Mouse (Mus musculus) midbrain, embryonic 16.5 days (tissue): ENCODE results near the gene Prn. TPM values are rescaled to one million over a fixed set of nuclear protein-coding genes. Genes with fewer than 3 reads are reported as not detected.
A peak's percentile ranks its signal among the peaks of the same experiment; 100 is the strongest.

Experiments
- ATAC-seq: fragments of 200-750 bp; cut with Nextera tagmentation; 2 replicates; pipeline ENCODE4 v1.8.0; 2017; ENCODE audit warnings: moderate TSS enrichment
- H3K27ac ChIP-seq: fragments of 300-500 bp; sonication (generic); 2 replicates; pipeline ENCODE4 v1.5.1; 2014; ENCODE audit warnings: mild to moderate bottlenecking, low read length, mixed read lengths
- H3K27me3 ChIP-seq: fragments of 300-500 bp; sonication (generic); 2 replicates; pipeline ENCODE4 v1.6.1; 2014; ENCODE audit warnings: low read depth, low read length, mixed read lengths; ENCODE audit not compliant: control insufficient read depth, insufficient read depth
- H3K36me3 ChIP-seq: fragments of 300-500 bp; sonication (generic); 2 replicates; pipeline ENCODE4 v1.6.1; 2014; ENCODE audit warnings: mild to moderate bottlenecking, low read length, moderate library complexity, mixed read lengths; ENCODE audit not compliant: control insufficient read depth, insufficient read depth
- H3K4me1 ChIP-seq: fragments of 300-500 bp; sonication (generic); 2 replicates; pipeline ENCODE4 v1.6.1; 2014; ENCODE audit warnings: mild to moderate bottlenecking, low read length, mixed read lengths; ENCODE audit not compliant: control insufficient read depth, insufficient read depth
- H3K4me2 ChIP-seq: fragments of 300-500 bp; sonication (generic); 2 replicates; pipeline ENCODE4 v1.6.1; 2014; ENCODE audit warnings: mild to moderate bottlenecking, low read length, mixed read lengths
- H3K4me3 ChIP-seq: fragments of 300-500 bp; sonication (generic); 2 replicates; pipeline ENCODE4 v1.5.1; 2014; ENCODE audit warnings: low read depth, mild to moderate bottlenecking, low read length, moderate library complexity, mixed read lengths
- H3K9ac ChIP-seq: fragments of 300-500 bp; sonication (generic); 2 replicates; pipeline ENCODE4 v1.6.1; 2014; ENCODE audit warnings: low read depth, low read length, mixed read lengths
- H3K9me3 ChIP-seq: fragments of 300-500 bp; sonication (generic); replicated peaks from 2 replicates; pipeline ENCODE4 v1.6.1; 2014; ENCODE audit warnings: mild to moderate bottlenecking, low read length, mixed read lengths; ENCODE audit not compliant: control insufficient read depth, poor library complexity, severe bottlenecking
- WGBS: fragments of 180-500 bp; shearing (Covaris S2); extraction: QIAGEN DNeasy Blood & Tissue Kit; methylation state at CpG from one replicate; pipeline ENCODE4 v1.1.7; 2014; 5-methylcytosine and 5-hydroxymethylcytosine counted together
- polyA plus RNA-seq: library from polyadenylated mRNA; unstranded; fragments of >200 nt; fragmentation: Nextera tagmentation; extraction: Ambion mirVana; gene quantifications from 2 replicates; pipeline ENCODE4 v1.2.1, GENCODE M21; 2015

The Prn gene
- polyA plus RNA-seq, 1 experiment from 2014 or later, result not detected

- Histone ChIP-seq H3K27ac (no peak overlapping the region), H3K9ac (peak overlapping the region; percentile 25; the same call in 1 of the 2 replicates), H3K9me3 (no peaks in the 10 kb centered on the region), H3K4me1 (peaks cover 4% of the 10 kb centered on the region; the same call in 1 of the 2 replicates), H3K36me3 (no peaks in the 10 kb centered on the region), H3K4me2 (no peak overlapping the region), H3K27me3 (peaks cover 16% of the 10 kb centered on the region), H3K4me3 (no peak overlapping the region)
- 51% methylated on average over 9 of the region's 9 CpGs for WGBS
- peak; percentile 30; the same call in 1 of the 2 replicates for ATAC-seq
Measured at GRCm38 (mm10) chr2:131949767-131950597, 40.2 kb downstream of the Prn start.

- Histone ChIP-seq H3K36me3 (no peaks in the 10 kb centered on the region), H3K27ac (no peak within 1 kb of the TSS), H3K27me3 (peaks cover 16% of the 10 kb centered on the region), H3K4me2 (no peak within 1 kb of the TSS), H3K9ac (peak within 1 kb of the TSS; percentile 25; the same call in 1 of the 2 replicates), H3K9me3 (no peaks in the 10 kb centered on the region), H3K4me1 (peaks cover 4% of the 10 kb centered on the region; the same call in 1 of the 2 replicates), H3K4me3 (no peak within 1 kb of the TSS)
- ATAC-seq, result 0 out of 2 replicates have a peak, but pooled peaks have one; percentile 25
- WGBS, result 19% methylated on average over 11 of the region's 11 CpGs
Measured at GRCm38 (mm10) chr2:131950598-131951095, 40.9 kb downstream of the Prn start, which contains the start of gene Prnd. Prnd (plus strand) TSS chr2:131950861.

- H3K9me3 ChIP-seq, result no peaks in the 10 kb centered on the region
- WGBS, result 59% methylated on average over 2 of the region's 2 CpGs
- H3K4me2 ChIP-seq, result no peak overlapping the region
- H3K27me3 ChIP-seq, result peaks cover 16% of the 10 kb centered on the region
- peaks cover 4% of the 10 kb centered on the region; the same call in 1 of the 2 replicates for H3K4me1 ChIP-seq
- H3K4me3 ChIP-seq, result no peak overlapping the region
- no peaks in the 10 kb centered on the region for H3K36me3 ChIP-seq
- ATAC-seq, result no peak
- no peak overlapping the region for H3K9ac ChIP-seq
- H3K27ac ChIP-seq, result no peak overlapping the region
Measured at GRCm38 (mm10) chr2:131952456-131952855, 42.7 kb downstream of the Prn start.

GRCm38 (mm10) chr2:131952961-131953538 is 43.3 kb downstream of the Prn start:
- Histone ChIP-seq H3K9ac (no peak overlapping the region; the same call in 1 of the 2 replicates), H3K4me1 (peaks cover 4% of the 10 kb centered on the region; the same call in 1 of the 2 replicates), H3K4me2 (peak overlapping the region; percentile 45), H3K9me3 (no peaks in the 10 kb centered on the region), H3K27me3 (peaks cover 16% of the 10 kb centered on the region), H3K27ac (no peak overlapping the region), H3K36me3 (no peaks in the 10 kb centered on the region), H3K4me3 (peak overlapping the region; percentile 26)
- 18% methylated on average over 29 of the region's 29 CpGs for WGBS
- ATAC-seq, result no peak; the same call in 1 of the 2 replicates

- Histone ChIP-seq H3K4me1 (peaks cover 4% of the 10 kb centered on the region; the same call in 1 of the 2 replicates), H3K36me3 (no peaks in the 10 kb centered on the region), H3K4me2 (peak overlapping the region; percentile 45; the same call in 1 of the 2 replicates), H3K9ac (no peak overlapping the region), H3K4me3 (no peak overlapping the region), H3K9me3 (no peaks in the 10 kb centered on the region), H3K27me3 (peaks cover 16% of the 10 kb centered on the region), H3K27ac (no peak overlapping the region)
- ATAC-seq, result no peak
- 92% methylated on average over 4 of the region's 4 CpGs for WGBS
Measured at GRCm38 (mm10) chr2:131953711-131954110, 44.0 kb downstream of the Prn start.

- Histone ChIP-seq H3K4me3 (peak overlapping the region; percentile 41), H3K4me2 (peak overlapping the region; percentile 75), H3K27ac (no peak overlapping the region), H3K27me3 (peaks cover 16% of the 10 kb centered on the region), H3K9me3 (no peaks in the 10 kb centered on the region), H3K4me1 (peaks cover 4% of the 10 kb centered on the region; the same call in 1 of the 2 replicates), H3K9ac (no peak overlapping the region), H3K36me3 (no peaks in the 10 kb centered on the region)
- 62% methylated on average over 9 of the region's 9 CpGs for WGBS
- peak; percentile 25 for ATAC-seq
Measured at GRCm38 (mm10) chr2:131954835-131955234, 45.1 kb downstream of the Prn start.

- peak overlapping the region; percentile 75 for H3K4me2 ChIP-seq
- H3K9ac ChIP-seq, result peak overlapping the region; percentile 8; the same call in 1 of the 2 replicates
- peak overlapping the region; percentile 41 for H3K4me3 ChIP-seq
- H3K36me3 ChIP-seq, result no peaks in the 10 kb centered on the region
- H3K27me3 ChIP-seq, result peaks cover 16% of the 10 kb centered on the region
- peaks cover 4% of the 10 kb centered on the region; the same call in 1 of the 2 replicates for H3K4me1 ChIP-seq
- ATAC-seq, result peak; percentile 81
- no peak overlapping the region for H3K27ac ChIP-seq
- WGBS, result 2% methylated on average over 17 of the region's 17 CpGs
- no peaks in the 10 kb centered on the region for H3K9me3 ChIP-seq
Measured at GRCm38 (mm10) chr2:131955264-131955663, 45.5 kb downstream of the Prn start.

GRCm38 (mm10) chr2:131956336-131957256 is 46.8 kb downstream of the Prn start:
- Histone ChIP-seq H3K4me2 (no peak overlapping the region), H3K27ac (no peak overlapping the region), H3K4me1 (peaks cover 4% of the 10 kb centered on the region; the same call in 1 of the 2 replicates), H3K27me3 (peaks cover 16% of the 10 kb centered on the region), H3K36me3 (no peaks in the 10 kb centered on the region), H3K9me3 (no peaks in the 10 kb centered on the region), H3K9ac (no peak overlapping the region), H3K4me3 (no peak overlapping the region)
- WGBS, result 84% methylated on average over 7 of the region's 7 CpGs
- ATAC-seq, result no peak
